Mouse (Mus musculus): ENCODE measurements around the gene Dab1. TPM values are rescaled to one million over a fixed set of nuclear protein-coding genes. Genes with fewer than 3 reads are reported as not detected.

Dab1 gene
- total RNA-seq (2015; ENCODE audit: low replicate concordance) (not detected in 2 replicates), total RNA-seq (2017; ENCODE audit: low replicate concordance) (not detected in 2 replicates)

GRCm38 (mm10) chr4:103619321-103619945 lies at the start of gene Dab1:
Gene Dab1 (plus strand): TSS chr4:103619359.
- ATAC-seq (replicated peaks; ENCODE audit: low FRiP score, poor library complexity, severe bottlenecking) = no peak

GRCm38 (mm10) chr4:103571721-103572352 lies 47.3 kb upstream of the Dab1 start:
- no peak for ATAC-seq (replicated peaks; ENCODE audit: low FRiP score, poor library complexity, severe bottlenecking)

GRCm38 (mm10) chr4:103575556-103575955 lies 43.6 kb upstream of the Dab1 start:
- ATAC-seq (replicated peaks; ENCODE audit: low FRiP score, poor library complexity, severe bottlenecking) = no peak

GRCm38 (mm10) chr4:103576305-103576704 lies 42.9 kb upstream of the Dab1 start:
- ATAC-seq (replicated peaks; ENCODE audit: low FRiP score, poor library complexity, severe bottlenecking) = no peak

GRCm38 (mm10) chr4:103577111-103577815 lies 41.9 kb upstream of the Dab1 start:
- no peak for ATAC-seq (replicated peaks; ENCODE audit: low FRiP score, poor library complexity, severe bottlenecking)

- ATAC-seq (replicated peaks; ENCODE audit: low FRiP score, poor library complexity, severe bottlenecking) = no peak
These were observed 41.3 kb upstream of the Dab1 start for GRCm38 (mm10) chr4:103577821-103578220.

GRCm38 (mm10) chr4:103580021-103580420 lies 39.1 kb upstream of the Dab1 start:
- no peak for ATAC-seq (replicated peaks; ENCODE audit: low FRiP score, poor library complexity, severe bottlenecking)

GRCm38 (mm10) chr4:103615011-103615410 lies 4.1 kb upstream of the Dab1 start:
- ATAC-seq (replicated peaks; ENCODE audit: low FRiP score, poor library complexity, severe bottlenecking) = no peak

GRCm38 (mm10) chr4:103619946-103620371 lies 800 bp downstream of the Dab1 start:
- ATAC-seq (replicated peaks; ENCODE audit: low FRiP score, poor library complexity, severe bottlenecking) = no peak

GRCm38 (mm10) chr4:103620590-103621155 lies 1.5 kb downstream of the Dab1 start:
- no peak for ATAC-seq (replicated peaks; ENCODE audit: low FRiP score, poor library complexity, severe bottlenecking)

GRCm38 (mm10) chr4:103621586-103621985 lies 2.4 kb downstream of the Dab1 start:
- ATAC-seq (replicated peaks; ENCODE audit: low FRiP score, poor library complexity, severe bottlenecking) = no peak

- ATAC-seq (replicated peaks; ENCODE audit: low FRiP score, poor library complexity, severe bottlenecking) = no peak
These were observed 11.0 kb downstream of the Dab1 start for GRCm38 (mm10) chr4:103630177-103630576.

- ATAC-seq (replicated peaks; ENCODE audit: low FRiP score, poor library complexity, severe bottlenecking) = no peak
These were observed 17.1 kb downstream of the Dab1 start for GRCm38 (mm10) chr4:103636168-103636776.

GRCm38 (mm10) chr4:103648209-103648896 lies 29.2 kb downstream of the Dab1 start:
- ATAC-seq (replicated peaks; ENCODE audit: low FRiP score, poor library complexity, severe bottlenecking) = no peak

- no peak for ATAC-seq (replicated peaks; ENCODE audit: low FRiP score, poor library complexity, severe bottlenecking)
These were observed 36.6 kb downstream of the Dab1 start for GRCm38 (mm10) chr4:103655740-103656139.

- ATAC-seq (replicated peaks; ENCODE audit: low FRiP score, poor library complexity, severe bottlenecking) = no peak
These were observed 42.2 kb downstream of the Dab1 start for GRCm38 (mm10) chr4:103661386-103661785.

- ATAC-seq (replicated peaks; ENCODE audit: low FRiP score, poor library complexity, severe bottlenecking) = no peak
These were observed 48.3 kb downstream of the Dab1 start for GRCm38 (mm10) chr4:103667438-103667837.

GRCm38 (mm10) chr4:103677195-103677594 lies 58.0 kb downstream of the Dab1 start:
- no peak for ATAC-seq (replicated peaks; ENCODE audit: low FRiP score, poor library complexity, severe bottlenecking)

GRCm38 (mm10) chr4:103678501-103678900 lies 59.3 kb downstream of the Dab1 start:
- ATAC-seq (replicated peaks; ENCODE audit: low FRiP score, poor library complexity, severe bottlenecking) = no peak

- no peak for ATAC-seq (replicated peaks; ENCODE audit: low FRiP score, poor library complexity, severe bottlenecking)
These were observed 66.0 kb downstream of the Dab1 start for GRCm38 (mm10) chr4:103685136-103685535.

All from erythroid progenitor cell, adult 5-6 weeks (primary cell).